Mouse (Mus musculus) forebrain, postnatal 0 days (tissue): ENCODE data around the gene Syndig1. TPM values are rescaled to one million over a fixed set of nuclear protein-coding genes. Genes with fewer than 3 reads are reported as not detected.

Experiments
- ATAC-seq: fragments of 200-750 bp; cut with Nextera tagmentation; 2 replicates; pipeline ENCODE4 v1.8.0; 2017; ENCODE audit warnings: mild to moderate bottlenecking, moderate library complexity
- DNase-seq: peaks from one replicate; pipeline ENCODE4 v3.0.0-alpha.2; 2015
- H3K27ac ChIP-seq: fragments of 300-500 bp; sonication (generic); 2 replicates; pipeline ENCODE4 v1.5.1; 2014; ENCODE audit warnings: low read depth, mild to moderate bottlenecking, antibody characterized with exemption, low read length, moderate library complexity, mixed read lengths
- H3K27me3 ChIP-seq: fragments of 300-500 bp; sonication (generic); 2 replicates; pipeline ENCODE4 v1.6.1; 2014; ENCODE audit warnings: mild to moderate bottlenecking, low read length, mixed read lengths; ENCODE audit not compliant: insufficient read depth
- H3K36me3 ChIP-seq: fragments of 300-500 bp; sonication (generic); 2 replicates; pipeline ENCODE4 v1.6.1; 2014; ENCODE audit warnings: mild to moderate bottlenecking, moderate library complexity; ENCODE audit not compliant: insufficient read depth
- H3K4me1 ChIP-seq: fragments of 300-500 bp; sonication (generic); 2 replicates; pipeline ENCODE4 v1.6.1; 2014; ENCODE audit warnings: antibody characterized with exemption; ENCODE audit not compliant: insufficient read depth
- H3K4me2 ChIP-seq: fragments of 300-500 bp; sonication (generic); 2 replicates; pipeline ENCODE4 v1.6.1; 2014; ENCODE audit warnings: low read depth, mild to moderate bottlenecking, moderate library complexity
- H3K4me3 ChIP-seq: fragments of 300-500 bp; sonication (generic); 2 replicates; pipeline ENCODE4 v1.5.1; 2014; ENCODE audit warnings: low read depth, low read length, mixed read lengths
- H3K9ac ChIP-seq: fragments of 300-500 bp; sonication (generic); 2 replicates; pipeline ENCODE4 v1.6.1; 2014; ENCODE audit warnings: mild to moderate bottlenecking
- H3K9me3 ChIP-seq: fragments of 300-500 bp; sonication (generic); 2 replicates; pipeline ENCODE4 v1.6.1; 2016; ENCODE audit warnings: low read length
- CTCF ChIP-seq: sonication (generic); IDR thresholded peaks from 2 replicates; pipeline ENCODE4 v1.5.1; 2016; ENCODE audit warnings: antibody characterized with exemption, control low read depth, low read depth
- WGBS: fragments of 180-500 bp; shearing (Covaris S2); extraction: QIAGEN DNeasy Blood & Tissue Kit; methylation state at CpG from one replicate; pipeline ENCODE4 v1.1.7; 2014; 5-methylcytosine and 5-hydroxymethylcytosine counted together
- polyA plus RNA-seq: library from polyadenylated mRNA; unstranded; fragments of >200 nt; fragmentation: Nextera tagmentation; extraction: Ambion mirVana; gene quantifications from 2 replicates; pipeline ENCODE4 v1.2.1, GENCODE M21; 2015
- total RNA-seq: library from RNA; depleted of rRNA; stranded (reverse); fragments of >200 nt; gene quantifications from 2 replicates; pipeline ENCODE4 v1.2.3, GENCODE M21; 2014

Gene Syndig1
- total and polyA plus RNA-seq, 2 experiments from 2014 or later, result 25.1 to 29.7 TPM

- peak; percentile 28; the same call in 1 of the 2 replicates for TF ChIP-seq CTCF
- Histone ChIP-seq H3K9me3 (no peaks in the 10 kb centered on the region), H3K27ac (no peak overlapping the region), H3K27me3 (no peaks in the 10 kb centered on the region), H3K9ac (no peak overlapping the region), H3K36me3 (no peaks in the 10 kb centered on the region), H3K4me2 (no peak overlapping the region), H3K4me1 (no peaks in the 10 kb centered on the region), H3K4me3 (no peak overlapping the region)
- no peak for DNase-seq
- no peak for ATAC-seq
- 39% methylated on average over 2 of the region's 2 CpGs for WGBS
These were observed 8.8 kb upstream of the Syndig1 start for GRCm38 (mm10) chr2:149820201-149820600.

GRCm38 (mm10) chr2:149829955-149830535, 1.0 kb downstream of the Syndig1 start:
- no peak; the same call in none of the 2 replicates for ATAC-seq
- peak overlapping the region; percentile 54; the same call in 1 of the 2 replicates for H3K27ac ChIP-seq

GRCm38 (mm10) chr2:149830536-149831458, 1.8 kb downstream of the Syndig1 start, which contains the start of gene C530025M09Rik:
Gene C530025M09Rik, minus strand, starts transcription at chr2:149831213.
- 2% methylated on average over 65 of the region's 82 CpGs for WGBS
- Histone ChIP-seq H3K27ac (peak within 1 kb of the TSS; percentile 54; the same call in 1 of the 2 replicates), H3K4me2 (peak within 1 kb of the TSS; percentile 95), H3K9me3 (no peaks in the 10 kb centered on the region), H3K36me3 (no peaks in the 10 kb centered on the region), H3K4me3 (peak within 1 kb of the TSS; percentile 66), H3K27me3 (peaks cover 7% of the 10 kb centered on the region), H3K4me1 (0 out of 2 replicates have a peak, but pooled peaks cover 4% of the 10 kb centered on the region), H3K9ac (peak within 1 kb of the TSS; percentile 64)
- TF ChIP-seq CTCF, result no peak
- ATAC-seq, result peak; percentile 84
- peak; percentile 70 for DNase-seq

More at GRCm38 (mm10) chr2:149829955-149830535, 1.0 kb downstream of the Syndig1 start:
- WGBS, result 2% methylated on average over 26 of the region's 26 CpGs
- peak; percentile 31 for DNase-seq
- Histone ChIP-seq H3K4me3 (peak overlapping the region; percentile 66), H3K27me3 (peaks cover 7% of the 10 kb centered on the region), H3K4me2 (peak overlapping the region; percentile 95), H3K36me3 (no peaks in the 10 kb centered on the region), H3K9ac (peak overlapping the region; percentile 64), H3K9me3 (no peaks in the 10 kb centered on the region), H3K4me1 (0 out of 2 replicates have a peak, but pooled peaks cover 4% of the 10 kb centered on the region)
- no peak for TF ChIP-seq CTCF

GRCm38 (mm10) chr2:149831459-149832245, 2.6 kb downstream of the Syndig1 start:
- peak overlapping the region; percentile 64 for H3K9ac ChIP-seq
- peak overlapping the region; percentile 95 for H3K4me2 ChIP-seq
- H3K9me3 ChIP-seq, result no peaks in the 10 kb centered on the region
- no peaks in the 10 kb centered on the region for H3K36me3 ChIP-seq
- H3K4me1 ChIP-seq, result 0 out of 2 replicates have a peak, but pooled peaks cover 4% of the 10 kb centered on the region
- peak; percentile 46 for TF ChIP-seq CTCF
- ATAC-seq (peak; percentile 46), DNase-seq (peak; percentile 59)
- WGBS, result 2% methylated on average over 29 of the region's 29 CpGs
- no peak overlapping the region for H3K27ac ChIP-seq
- H3K4me3 ChIP-seq, result peak overlapping the region; percentile 66
- peaks cover 7% of the 10 kb centered on the region for H3K27me3 ChIP-seq

- Histone ChIP-seq H3K9ac (peak overlapping the region; percentile 64), H3K4me3 (peak overlapping the region; percentile 66), H3K36me3 (no peaks in the 10 kb centered on the region), H3K27me3 (peaks cover 7% of the 10 kb centered on the region), H3K4me2 (peak overlapping the region; percentile 95), H3K27ac (no peak overlapping the region), H3K9me3 (no peaks in the 10 kb centered on the region), H3K4me1 (0 out of 2 replicates have a peak, but pooled peaks cover 4% of the 10 kb centered on the region)
- WGBS, result 16% methylated on average over 5 of the region's 5 CpGs
- no peak for ATAC-seq
- no peak for TF ChIP-seq CTCF
- DNase-seq, result no peak
These were observed 3.3 kb downstream of the Syndig1 start for GRCm38 (mm10) chr2:149832301-149832700.

- WGBS, result 97% methylated on average over 1 of the region's 1 CpGs
- Histone ChIP-seq H3K36me3 (no peaks in the 10 kb centered on the region), H3K4me3 (no peak overlapping the region), H3K27me3 (peaks cover 7% of the 10 kb centered on the region), H3K4me1 (0 out of 2 replicates have a peak, but pooled peaks cover 4% of the 10 kb centered on the region), H3K27ac (no peak overlapping the region), H3K4me2 (no peak overlapping the region), H3K9me3 (no peaks in the 10 kb centered on the region), H3K9ac (no peak overlapping the region)
- ATAC-seq (no peak), DNase-seq (no peak)
- no peak for TF ChIP-seq CTCF
These were observed 6.1 kb downstream of the Syndig1 start for GRCm38 (mm10) chr2:149835091-149835490.
